Mouse (Mus musculus) WW6 (cell line): ENCODE data around the gene Defb22.

Source experiments
- DNase-seq: peaks from one replicate; pipeline ENCODE4 v3.0.0-alpha.2; 2013; ENCODE audit warnings: low read depth, low spot score

The Defb22 gene

DNA sequence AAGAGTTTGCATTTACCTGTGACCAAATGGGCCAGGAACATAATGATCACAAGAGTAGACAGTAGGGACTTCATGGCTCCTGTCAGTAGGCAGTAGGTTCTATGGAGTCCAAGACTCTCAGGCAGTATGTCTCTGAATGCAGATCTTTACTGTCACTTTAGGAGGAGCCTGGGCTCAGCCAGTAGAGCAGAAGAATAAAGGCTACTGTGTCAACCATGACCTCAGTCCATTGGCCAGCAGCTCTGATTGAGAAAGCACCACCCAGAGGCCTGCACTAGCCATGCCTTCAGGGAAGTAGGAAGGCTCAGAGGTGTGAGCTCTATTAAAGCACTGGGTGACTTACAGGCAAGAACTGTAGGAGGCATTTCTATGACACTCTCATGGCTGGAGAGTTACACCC is at the start of gene Defb22:
TSS of gene Defb22 (minus strand) at position 101 of the 400 bp plus-strand sequence.
- DNase-seq: no peak

DNA sequence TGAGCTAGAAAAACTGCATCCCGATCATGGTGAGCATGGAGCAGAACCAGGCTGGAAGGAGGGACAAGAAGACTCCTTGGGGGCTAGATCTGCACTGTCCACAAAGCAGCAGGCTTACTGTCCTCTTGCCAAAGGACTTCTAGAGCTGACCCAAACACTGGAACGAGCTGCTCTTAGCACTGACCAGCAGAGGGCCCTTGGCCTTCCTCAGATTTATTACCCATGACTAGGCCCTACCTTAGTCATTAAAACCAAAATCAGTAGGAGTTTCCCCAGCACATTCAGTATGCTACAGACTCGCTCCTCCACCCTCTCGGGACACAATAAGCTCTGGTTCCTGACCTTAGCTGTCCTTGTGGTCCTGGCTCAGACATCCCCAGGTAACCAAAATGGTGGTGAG is 28.0 kb upstream of the Defb22 start, which contains the start of gene Defb28:
TSS of gene Defb28 (plus strand) at position 275 of the 400 bp plus-strand sequence.
- no peak for DNase-seq

- DNase-seq: no peak
Measured at GRCm38 (mm10) chr2:152516084-152516483, 26.1 kb upstream of the Defb22 start.

- no peak for DNase-seq
Measured at GRCm38 (mm10) chr2:152511592-152511991, 21.7 kb upstream of the Defb22 start, which contains the start of gene Defb26. TSS of gene Defb26 (minus strand) at chr2:152511692.

DNA sequence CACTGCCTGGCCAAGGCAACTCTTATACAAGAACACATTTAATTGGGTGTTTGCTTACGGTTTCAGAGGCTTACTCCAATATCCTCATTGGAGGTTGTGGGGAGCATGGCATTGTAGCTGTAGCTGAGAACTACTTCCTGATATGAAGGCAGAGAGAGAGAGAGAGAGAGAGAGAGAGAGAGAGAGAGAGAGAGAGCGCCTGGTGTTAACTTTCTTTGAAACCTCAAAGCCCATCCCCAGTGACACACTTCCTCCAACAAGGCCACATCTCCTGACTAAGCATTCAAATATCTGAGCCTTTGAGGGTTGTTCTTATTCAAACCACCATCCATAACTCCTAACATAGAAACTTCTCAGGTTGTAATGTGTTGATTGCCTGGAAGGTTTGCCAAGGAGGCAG is 14.0 kb upstream of the Defb22 start:
- no peak for DNase-seq

DNA sequence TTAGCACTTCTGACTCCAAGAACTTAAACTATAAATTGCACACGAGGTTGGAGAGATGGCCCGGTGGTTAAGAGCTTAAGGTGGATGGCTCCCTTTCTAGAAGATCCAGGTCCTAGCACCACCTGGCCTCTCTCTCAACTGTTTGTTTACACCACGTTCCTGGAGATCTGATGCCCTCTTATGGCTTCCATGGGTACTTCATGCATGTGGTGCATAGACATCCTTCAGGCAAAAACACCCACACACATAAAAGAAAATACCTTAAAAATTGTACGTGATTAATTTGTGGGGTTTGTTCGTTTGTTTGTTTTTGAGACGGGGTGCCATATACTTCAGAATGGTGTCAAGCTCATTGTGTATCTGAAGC is 10.9 kb upstream of the Defb22 start:
- no peak for DNase-seq

DNA sequence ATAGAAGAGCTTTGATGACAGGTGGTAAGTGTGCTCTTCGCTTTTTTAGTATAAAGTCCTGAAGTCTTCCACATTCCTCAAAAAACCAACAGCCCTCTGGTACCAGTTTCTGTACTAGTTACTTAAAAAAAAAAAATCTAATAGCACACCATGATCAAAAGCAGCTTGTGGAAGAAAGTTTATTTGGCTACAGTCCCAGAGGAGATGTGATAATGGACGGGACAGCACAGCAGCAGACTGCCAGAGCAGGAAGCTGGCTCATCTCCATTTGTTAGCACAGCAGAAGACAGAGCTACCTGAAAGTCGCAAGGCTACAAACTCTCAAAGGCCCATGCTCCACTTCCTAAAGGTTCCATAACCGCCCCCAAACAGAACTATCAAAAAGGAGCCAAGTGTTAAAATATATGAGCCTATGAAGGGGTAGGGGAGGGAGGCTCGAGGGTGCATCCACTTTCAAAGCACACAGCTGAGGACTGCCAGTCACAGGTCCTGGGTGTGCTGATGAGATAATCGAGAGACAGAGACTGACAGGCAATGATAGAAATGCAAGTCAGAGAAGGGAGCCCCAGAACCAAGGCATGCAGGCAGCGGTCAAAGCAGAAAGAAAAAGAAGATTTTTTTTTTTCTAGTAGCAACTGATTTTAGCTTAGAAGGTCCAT is 10.4 kb upstream of the Defb22 start:
- DNase-seq: no peak

DNA sequence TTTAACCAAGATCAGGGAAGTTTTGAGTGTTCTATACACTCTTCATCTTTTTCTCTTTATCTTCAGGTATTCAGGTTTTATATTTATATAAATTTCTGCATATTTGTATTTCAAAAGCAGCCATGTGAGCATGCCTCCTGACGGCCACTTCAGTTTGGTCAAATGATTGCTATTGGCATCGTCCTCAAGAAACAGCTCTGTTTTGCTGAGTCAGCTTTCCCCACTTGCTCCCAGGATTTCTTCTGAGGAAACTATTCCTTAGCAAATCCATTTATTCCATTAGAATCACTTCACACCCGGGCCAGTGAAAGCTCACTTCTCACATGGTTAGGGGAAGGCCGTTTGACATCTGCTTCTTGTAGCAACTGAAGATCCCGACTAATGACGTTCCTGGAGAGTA is 8.1 kb upstream of the Defb22 start:
- no peak for DNase-seq

- no peak for DNase-seq
Measured at GRCm38 (mm10) chr2:152493151-152493550, 3.2 kb upstream of the Defb22 start.

DNA sequence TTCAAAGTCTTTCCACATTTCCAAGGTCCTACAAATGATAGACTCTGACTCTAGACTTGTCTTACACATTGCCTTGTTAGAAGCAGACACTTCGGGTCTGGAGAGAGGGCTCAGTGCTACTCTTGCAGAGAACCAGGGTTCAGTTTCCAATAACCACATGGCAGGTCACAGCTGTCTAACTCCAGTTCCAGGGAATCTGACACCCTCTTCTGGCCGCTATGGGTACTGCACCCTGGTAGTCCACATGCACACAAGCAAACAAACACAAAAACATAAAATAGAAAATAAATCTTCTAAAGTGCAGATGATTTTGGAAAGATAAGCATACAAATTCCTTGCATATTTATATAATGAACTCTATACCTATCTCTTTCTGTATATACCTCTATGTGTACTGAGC is 2.9 kb downstream of the Defb22 start:
- no peak for DNase-seq

DNA sequence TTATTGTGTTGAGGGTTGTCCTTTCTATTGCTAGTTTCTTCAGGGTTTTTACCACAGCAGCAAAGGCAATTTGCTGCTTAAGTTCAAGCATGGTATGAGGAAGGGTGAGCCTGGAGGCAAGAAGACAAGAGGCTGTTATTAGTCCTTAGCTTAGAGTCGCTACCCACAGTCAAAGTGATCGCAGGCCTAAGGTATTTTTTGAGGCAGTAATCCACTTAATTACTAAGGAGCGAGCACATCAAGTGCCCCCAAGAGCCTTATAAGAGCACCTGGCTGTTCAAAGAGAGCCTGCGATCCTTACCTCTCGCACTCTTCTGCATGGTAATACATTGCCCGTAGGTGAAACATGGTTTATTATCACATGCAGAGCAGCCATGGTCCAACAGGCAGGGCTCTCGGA is 8.2 kb downstream of the Defb22 start:
- DNase-seq: no peak

GRCm38 (mm10) chr2:152480881-152481280 is 9.1 kb downstream of the Defb22 start:
- no peak for DNase-seq

- no peak for DNase-seq
Measured at GRCm38 (mm10) chr2:152476763-152477162, 13.2 kb downstream of the Defb22 start, which contains the start of gene Defb20. TSS of gene Defb20 (plus strand) at chr2:152477063.

DNA sequence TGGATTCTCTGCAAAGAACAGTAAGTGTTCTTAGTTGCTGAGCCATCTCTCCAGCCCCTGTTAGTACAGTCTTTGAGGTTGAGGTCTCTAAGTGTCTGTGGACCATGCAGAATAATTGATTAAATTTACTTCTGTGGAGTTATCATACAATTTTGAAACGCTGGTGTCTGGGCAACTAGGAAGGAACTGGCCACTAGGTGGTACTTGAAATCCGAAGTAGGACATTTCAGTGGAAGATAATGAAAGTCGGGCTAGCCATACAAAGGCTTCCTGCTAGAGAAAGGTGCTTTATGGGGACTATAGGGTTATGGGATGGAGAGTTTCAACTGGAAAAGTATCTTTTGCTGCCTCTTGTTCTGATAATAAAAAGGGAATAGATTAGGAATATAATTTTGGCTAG is 17.5 kb downstream of the Defb22 start:
- DNase-seq: no peak

DNA sequence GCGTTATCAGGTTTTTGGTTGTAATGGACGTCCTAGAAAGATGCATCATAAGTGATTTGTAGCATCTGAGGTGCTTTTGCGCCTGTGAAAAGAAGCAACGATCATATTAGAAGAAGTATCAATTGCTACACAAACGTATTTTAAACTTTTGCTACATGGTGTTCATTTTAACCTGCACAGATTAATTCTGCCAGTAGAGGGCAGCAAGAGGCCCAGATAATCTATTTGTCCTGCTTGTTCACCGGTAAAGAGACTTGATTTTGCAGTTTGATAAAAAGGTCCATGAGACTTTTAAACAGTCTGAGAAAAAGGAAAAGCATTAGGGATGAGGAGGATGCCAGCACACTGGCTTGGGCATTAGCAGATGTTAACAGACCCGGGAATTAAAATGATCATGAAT is 19.0 kb downstream of the Defb22 start:
- no peak for DNase-seq

GRCm38 (mm10) chr2:152464570-152465150 is 25.3 kb downstream of the Defb22 start, which contains the start of gene Defb23:
TSS of gene Defb23 (minus strand) at chr2:152464620.
- DNase-seq: no peak

- no peak for DNase-seq
Measured at GRCm38 (mm10) chr2:152459241-152459640, 30.7 kb downstream of the Defb22 start.

DNA sequence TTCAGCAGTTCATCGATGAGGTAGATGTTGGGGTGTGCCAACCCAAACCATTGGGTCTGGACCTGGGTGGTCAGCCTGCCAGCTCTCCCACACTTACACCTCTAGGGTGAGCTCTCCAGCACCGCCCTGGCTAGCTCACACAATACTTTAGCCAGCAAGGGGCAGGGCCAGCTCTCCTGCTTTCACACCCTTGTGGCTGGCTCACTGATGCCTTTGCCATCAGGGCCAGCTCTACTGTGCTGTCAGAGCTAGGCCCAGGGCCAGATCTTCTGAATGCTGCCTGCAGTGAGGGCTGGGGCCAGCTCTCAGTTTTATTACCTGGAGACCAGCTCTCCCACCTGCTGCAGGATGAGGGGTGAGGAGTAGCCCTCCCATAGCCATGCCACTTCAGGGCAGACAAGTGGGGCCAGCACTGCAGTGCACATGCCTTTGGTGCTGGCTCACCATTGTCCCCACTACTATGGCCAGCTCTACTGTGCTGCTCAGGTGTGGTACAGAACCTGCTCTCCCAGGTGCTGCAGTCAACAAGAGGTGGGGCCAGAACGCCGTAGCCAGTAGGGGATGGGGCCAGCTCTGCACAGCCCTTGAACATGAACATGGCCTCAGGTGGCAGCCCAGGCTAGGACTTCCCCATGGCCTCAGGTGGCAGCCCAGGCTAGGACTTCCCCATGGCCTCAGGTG is 37.7 kb downstream of the Defb22 start:
- no peak for DNase-seq

DNA sequence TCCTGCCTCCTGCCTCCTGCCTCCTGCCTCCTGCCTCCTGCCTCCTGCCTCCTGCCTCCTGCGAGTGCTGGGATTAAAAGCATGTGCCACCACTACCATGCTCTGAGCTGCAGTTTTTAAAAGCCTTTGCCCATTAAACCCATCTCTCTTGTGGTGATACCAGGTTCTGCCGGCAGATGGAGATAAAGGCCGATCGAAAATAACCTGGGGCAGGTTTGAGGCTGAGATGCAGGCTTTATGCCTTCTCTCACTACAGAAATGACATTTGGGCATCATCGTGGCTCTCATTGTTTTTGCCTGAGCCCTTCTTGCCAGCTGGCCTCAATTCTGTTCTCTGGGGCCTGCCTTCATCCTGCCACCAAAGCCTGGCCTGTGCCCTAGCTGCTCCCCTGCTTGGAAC is 39.7 kb downstream of the Defb22 start:
- DNase-seq: peak; percentile 33

DNA sequence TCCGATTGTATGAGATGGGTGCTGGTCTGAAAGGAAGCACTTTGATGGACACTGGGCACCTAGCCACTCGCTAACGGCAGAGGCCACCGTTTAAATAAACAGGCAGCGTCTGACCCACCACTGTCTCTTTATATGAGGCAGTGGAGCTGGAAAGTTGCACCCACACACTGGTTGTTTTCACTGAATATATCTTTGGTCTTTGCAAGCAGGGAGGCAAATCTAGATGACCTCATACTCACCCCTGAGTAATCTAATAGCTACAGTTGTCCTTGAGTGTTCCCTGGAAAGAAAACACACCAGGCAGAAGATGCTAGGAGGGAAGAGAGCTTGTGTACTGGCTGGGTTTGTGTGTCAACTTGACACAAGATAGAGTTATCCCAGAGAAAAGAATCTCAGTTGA is 42.5 kb downstream of the Defb22 start:
- no peak for DNase-seq

- no peak for DNase-seq
Measured at GRCm38 (mm10) chr2:152446642-152447041, 43.3 kb downstream of the Defb22 start.

DNA sequence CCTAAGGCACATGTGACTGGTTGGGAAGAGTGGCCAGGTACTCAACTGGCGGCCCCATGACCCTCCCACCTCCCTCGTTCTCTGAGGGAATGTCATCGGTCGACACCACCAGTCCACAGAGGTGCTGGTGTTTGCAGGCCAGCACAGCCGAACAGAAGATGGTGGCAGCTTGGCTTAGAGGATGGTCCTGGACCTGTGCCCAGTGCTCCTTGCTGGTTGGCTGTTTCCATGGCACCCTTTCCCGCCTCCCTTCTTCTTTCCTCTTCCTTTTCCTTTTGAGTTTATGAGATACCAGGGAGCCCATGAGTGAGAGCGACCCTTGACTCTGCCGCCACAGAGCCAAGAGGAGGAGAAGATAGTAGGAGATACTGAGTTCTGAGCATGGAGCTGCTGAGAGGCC is 46.7 kb downstream of the Defb22 start:
- DNase-seq: no peak

GRCm38 (mm10) chr2:152442322-152442721 is 47.6 kb downstream of the Defb22 start:
- no peak for DNase-seq
